Mouse (Mus musculus): ENCODE measurements at regions not wholly inside any gene's neighbourhood (a gene's known extent, or its start where the extent isn't known, plus 50 kb on each side); places are given as distances from the start of the nearest gene placed in this dataset.

DNA sequence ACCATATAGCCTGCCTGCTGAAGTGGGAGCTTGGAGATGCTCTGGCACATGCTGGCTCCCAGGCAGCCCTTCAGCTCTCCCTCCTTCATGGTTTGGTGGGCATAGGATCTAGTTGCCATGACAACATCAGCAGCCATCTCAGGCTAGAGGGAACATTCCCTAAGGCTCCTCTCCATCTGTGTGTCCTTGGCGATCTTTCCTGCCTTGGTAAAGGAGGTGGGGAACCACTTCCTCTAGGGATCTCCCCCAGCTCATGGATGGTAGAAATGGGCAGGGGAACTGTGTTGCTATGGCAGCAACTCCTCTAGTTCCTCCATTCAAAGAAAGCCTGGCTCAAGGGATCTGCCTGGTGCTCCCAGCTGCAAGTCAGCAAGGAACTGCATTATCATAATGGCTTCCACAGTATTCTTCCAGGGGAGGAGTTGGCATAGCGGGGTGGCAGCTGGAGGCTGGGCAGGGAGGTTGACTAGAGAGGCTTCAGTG lies 74.6 kb upstream of the Gpr158 start:
- Histone ChIP-seq H3K4me3 (ENCODE audit: insufficient read depth in 1 of 2, low read depth in 1 of 2, low read length in 2 of 2, poor library complexity in 1 of 2, severe bottlenecking in 1 of 2) (no peak overlapping the region), H3K4me1 (ENCODE audit: control insufficient read depth in 2 of 2, insufficient read depth in 2 of 2, low read length in 2 of 2, poor library complexity in 1 of 2) (no peaks in the 10 kb centered on the region), H3K9ac (ENCODE audit: insufficient read depth, low read depth, low read length, poor library complexity, severe bottlenecking) (no peak overlapping the region), H3K27ac (ENCODE audit: insufficient read depth, low read depth, low read length, poor library complexity, severe bottlenecking) (no peak overlapping the region), H3K9me3 (ENCODE audit: control insufficient read depth, insufficient read depth, low read depth, low read length) (no peaks in the 10 kb centered on the region), H3K36me3 (ENCODE audit: control insufficient read depth, insufficient read depth, low read length, poor library complexity, severe bottlenecking) (no peaks in the 10 kb centered on the region)
- in situ Hi-C loops (cut with MboI; ENCODE audit: low sequenced_read_pairs in 2 of 2, unreplicated experiment in 2 of 2): loop anchor here in 1 of 2 experiments (25.0 kb wide), 1 partner anchor 620 kb away; no protein-coding TSS in a partner anchor
- no peak for DNase-seq (ENCODE audit: low read depth, low spot score)
- TF ChIP-seq MAFK (IDR thresholded peaks at IDR 0.05; ENCODE audit: insufficient read depth, low read depth, low read length) (no peak), ZNF384 (IDR thresholded peaks at IDR 0.05; ENCODE audit: low read depth, low read length) (no peak), ZC3H11A (IDR thresholded peaks at IDR 0.05; ENCODE audit: borderline replicate concordance, low read depth, low read length) (no peak), HCFC1 (IDR thresholded peaks at IDR 0.05; ENCODE audit: borderline replicate concordance, insufficient read depth, low read length) (no peak), CHD2 (IDR thresholded peaks at IDR 0.05; ENCODE audit: low read depth, low read length) (no peak)

DNA sequence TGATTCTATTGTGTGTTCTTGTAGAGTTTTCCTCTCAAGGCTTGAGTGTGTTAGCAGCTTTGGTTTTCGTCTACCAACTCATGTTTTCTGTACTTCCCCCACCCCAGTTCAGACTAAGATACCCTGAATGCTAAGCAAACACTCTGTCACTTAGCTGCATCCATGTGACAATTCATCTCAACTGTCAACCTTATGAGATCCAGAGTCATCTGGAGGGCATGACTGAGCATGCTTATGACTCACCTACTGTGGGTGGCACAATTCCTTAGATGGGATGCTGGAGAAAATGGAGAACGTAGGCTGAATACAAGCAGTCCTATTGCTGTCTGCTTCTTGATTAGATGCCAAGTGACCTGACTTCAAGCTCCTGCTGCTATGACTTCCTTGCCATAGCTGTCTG lies 73.3 kb upstream of the Gpr158 start:
- H3K4me1 ChIP-seq (ENCODE audit: control insufficient read depth in 2 of 2, insufficient read depth in 2 of 2, low read length in 2 of 2, poor library complexity in 1 of 2): no peaks in the 10 kb centered on the region

DNA sequence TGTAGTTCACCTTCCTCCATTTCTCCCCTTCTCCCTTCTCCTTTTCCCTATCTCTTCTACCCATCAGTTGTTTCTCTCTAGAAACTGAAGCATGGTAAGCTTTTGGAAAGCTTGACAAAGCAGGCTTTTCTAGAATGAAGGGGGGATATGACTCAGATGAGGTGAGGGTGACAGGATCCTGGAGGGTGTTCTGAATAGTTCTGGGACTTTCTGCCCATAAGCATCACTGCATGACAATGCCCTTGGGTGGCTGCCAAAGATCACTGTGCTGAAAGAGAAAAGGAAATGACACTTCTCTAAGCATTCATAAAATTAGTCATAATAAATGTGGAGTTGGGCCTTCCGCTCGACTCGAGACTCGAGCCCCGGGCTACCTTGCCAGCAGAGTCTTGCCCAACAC lies 67.7 kb upstream of the Gpr158 start:
- TF ChIP-seq MAFK (IDR thresholded peaks at IDR 0.05; ENCODE audit: insufficient read depth, low read depth, low read length) (no peak), HCFC1 (IDR thresholded peaks at IDR 0.05; ENCODE audit: borderline replicate concordance, insufficient read depth, low read length) (no peak), ZNF384 (IDR thresholded peaks at IDR 0.05; ENCODE audit: low read depth, low read length) (no peak), CHD2 (IDR thresholded peaks at IDR 0.05; ENCODE audit: low read depth, low read length) (no peak), ZC3H11A (IDR thresholded peaks at IDR 0.05; ENCODE audit: borderline replicate concordance, low read depth, low read length) (no peak)

More for the DNA sequence above, 73.3 kb upstream of the Gpr158 start:
- no peak overlapping the region for H3K9ac ChIP-seq (ENCODE audit: insufficient read depth, low read depth, low read length, poor library complexity, severe bottlenecking)
- no peak for DNase-seq (ENCODE audit: low read depth, low spot score)
- no peaks in the 10 kb centered on the region for H3K36me3 ChIP-seq (ENCODE audit: control insufficient read depth, insufficient read depth, low read length, poor library complexity, severe bottlenecking)
- in situ Hi-C loops (cut with MboI; ENCODE audit: low sequenced_read_pairs in 2 of 2, unreplicated experiment in 2 of 2): loop anchor here in 1 of 2 experiments (25.0 kb wide), 1 partner anchor 618 kb away; no protein-coding TSS in a partner anchor
- H3K4me3 ChIP-seq (ENCODE audit: insufficient read depth in 1 of 2, low read depth in 1 of 2, low read length in 2 of 2, poor library complexity in 1 of 2, severe bottlenecking in 1 of 2): no peak overlapping the region
- TF ChIP-seq ZC3H11A (IDR thresholded peaks at IDR 0.05; ENCODE audit: borderline replicate concordance, low read depth, low read length) (no peak), ZNF384 (IDR thresholded peaks at IDR 0.05; ENCODE audit: low read depth, low read length) (no peak), MAFK (IDR thresholded peaks at IDR 0.05; ENCODE audit: insufficient read depth, low read depth, low read length) (no peak), CHD2 (IDR thresholded peaks at IDR 0.05; ENCODE audit: low read depth, low read length) (no peak), HCFC1 (IDR thresholded peaks at IDR 0.05; ENCODE audit: borderline replicate concordance, insufficient read depth, low read length) (no peak)
- no peak overlapping the region for H3K27ac ChIP-seq (ENCODE audit: insufficient read depth, low read depth, low read length, poor library complexity, severe bottlenecking)
- H3K9me3 ChIP-seq (ENCODE audit: control insufficient read depth, insufficient read depth, low read depth, low read length): no peaks in the 10 kb centered on the region

More for the DNA sequence above, 67.7 kb upstream of the Gpr158 start:
- in situ Hi-C loops (cut with MboI; ENCODE audit: low sequenced_read_pairs in 2 of 2, unreplicated experiment in 2 of 2): loop anchor here in 1 of 2 experiments (25.0 kb wide), 1 partner anchor 613 kb away; no protein-coding TSS in a partner anchor
- no peak for DNase-seq (ENCODE audit: low read depth, low spot score)
- H3K9me3 ChIP-seq (ENCODE audit: control insufficient read depth, insufficient read depth, low read depth, low read length): no peaks in the 10 kb centered on the region
- H3K27ac ChIP-seq (ENCODE audit: insufficient read depth, low read depth, low read length, poor library complexity, severe bottlenecking): no peak overlapping the region
- no peaks in the 10 kb centered on the region for H3K4me1 ChIP-seq (ENCODE audit: control insufficient read depth in 2 of 2, insufficient read depth in 2 of 2, low read length in 2 of 2, poor library complexity in 1 of 2)
- H3K36me3 ChIP-seq (ENCODE audit: control insufficient read depth, insufficient read depth, low read length, poor library complexity, severe bottlenecking): no peaks in the 10 kb centered on the region
- no peak overlapping the region for H3K9ac ChIP-seq (ENCODE audit: insufficient read depth, low read depth, low read length, poor library complexity, severe bottlenecking)
- H3K4me3 ChIP-seq (ENCODE audit: insufficient read depth in 1 of 2, low read depth in 1 of 2, low read length in 2 of 2, poor library complexity in 1 of 2, severe bottlenecking in 1 of 2): 0 out of 4 replicates have a peak overlapping the region, but pooled peaks of 1 of the 2 experiments have one; percentile 36

Data from ES-E14 (cell line).